Mouse (Mus musculus) small intestine, adult 2 months (tissue): ENCODE measurements around the gene Hoxa10.

ENCODE experiments used
- CTCF ChIP-seq: fragments of 200-500 bp; IDR thresholded peaks from 2 replicates; pipeline ENCODE4 v1.5.1; 2012; ENCODE audit warnings: low read depth, mild to moderate bottlenecking, control low read depth, inconsistent platforms, low read length, moderate library complexity, mixed read lengths; ENCODE audit not compliant: insufficient replicate concordance, insufficient read length; ENCODE audit errors: extremely low read depth
- POLR2A ChIP-seq: fragments of 200-500 bp; IDR thresholded peaks from 2 replicates; pipeline ENCODE4 v1.6.1; 2012; ENCODE audit warnings: low read depth, mild to moderate bottlenecking, control low read depth, inconsistent platforms, low read length, moderate library complexity

DNA sequence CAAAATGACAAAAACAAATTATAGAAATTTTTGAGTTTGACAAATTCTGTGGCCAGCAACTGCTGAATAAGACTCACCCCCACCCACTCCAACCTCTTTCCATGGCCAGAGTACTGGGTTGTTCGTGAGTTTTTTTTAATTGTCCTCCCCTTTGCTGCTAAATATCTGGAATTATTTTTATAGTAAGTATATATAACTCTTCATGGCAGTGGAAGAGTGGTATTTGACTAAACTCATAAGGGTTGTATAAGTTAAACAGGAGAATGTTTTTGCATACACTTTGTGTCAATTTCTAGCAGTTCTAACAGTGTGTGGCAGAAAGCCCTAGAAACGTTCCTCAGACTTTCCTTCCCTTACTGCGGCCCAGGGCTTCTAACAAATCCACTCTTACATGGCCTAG, 27.0 kb upstream of the Hoxa10 start:
- TF ChIP-seq CTCF (no peak), POLR2A (no peak)
